Mouse (Mus musculus): ENCODE results near the gene Cyp2j5. TPM values are rescaled to one million over a fixed set of nuclear protein-coding genes. Genes with fewer than 3 reads are reported as not detected.

Gene Cyp2j5
- polyA plus RNA-seq (2015; fragmentation: Nextera tagmentation; extraction: Ambion mirVana), result not detected in 2 replicates

DNA sequence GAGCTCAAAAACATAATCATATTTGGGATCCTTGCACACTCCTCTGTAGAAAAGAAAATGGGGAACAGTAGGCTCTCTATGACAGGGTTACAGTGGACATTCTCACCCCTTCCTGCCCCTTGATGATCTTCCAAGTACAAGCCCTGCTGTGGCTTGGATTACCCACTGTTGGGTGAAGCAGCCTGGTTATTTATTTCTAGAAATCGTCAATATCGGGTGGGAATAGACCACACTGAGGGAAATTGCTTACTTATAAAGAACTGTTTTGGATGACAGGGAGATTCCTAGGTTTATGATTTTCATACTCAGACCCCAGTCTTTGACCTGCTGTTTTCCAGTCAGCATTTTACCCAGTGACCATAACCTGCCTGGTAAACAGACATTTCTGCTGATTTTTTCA, at the start of gene Cyp2j5:
TSS of gene Cyp2j5 (minus strand) at position 164 of the 400 bp plus-strand sequence.

DNA sequence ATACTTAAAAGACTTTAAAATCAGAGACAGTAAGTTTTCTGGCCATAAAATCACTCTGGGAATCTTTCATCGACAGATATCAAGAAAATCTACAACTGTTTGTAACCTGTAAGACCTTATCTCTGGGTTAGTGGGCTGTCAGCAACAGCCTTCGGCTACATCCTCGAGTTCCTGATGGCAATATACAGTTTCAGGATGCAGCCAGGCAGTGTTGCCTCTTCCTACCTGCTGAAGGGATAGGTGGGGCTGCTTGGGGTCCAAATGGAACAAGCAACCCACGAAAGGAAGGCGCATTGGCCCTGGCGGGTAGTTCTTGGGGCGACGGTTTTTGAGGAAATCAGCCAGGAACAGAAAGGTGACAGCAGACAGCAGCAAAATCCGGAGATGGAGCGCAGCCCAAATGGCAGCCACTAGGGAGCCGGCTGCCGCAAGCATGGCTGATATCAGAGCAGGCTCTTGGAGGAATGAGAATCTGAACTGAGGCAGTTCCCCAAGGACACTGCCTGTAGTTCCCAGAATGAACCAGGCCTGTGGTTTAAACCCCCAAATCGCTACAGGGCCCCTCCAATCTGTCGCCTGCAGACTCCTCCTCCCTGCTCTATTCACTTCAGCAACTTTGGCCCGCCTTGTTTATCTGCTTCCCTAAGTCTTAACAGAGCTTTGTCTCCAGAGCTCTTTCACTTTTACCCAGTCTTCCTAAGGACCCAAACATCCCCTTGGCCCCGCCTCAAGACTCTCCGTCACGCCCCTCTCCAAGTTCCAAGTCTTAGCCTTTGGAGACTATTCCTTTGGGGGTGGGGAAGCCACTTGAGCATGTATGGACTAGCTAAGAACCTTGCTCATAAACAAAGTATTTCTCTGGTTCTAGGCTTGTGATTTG, 72.8 kb downstream of the Cyp2j5 start, which contains the start of gene Cyp2j9:
TSS of gene Cyp2j9 (minus strand) at position 668 of the 880 bp plus-strand sequence.

Other genes starting within 250 kb of the Cyp2j5 start
- not detected in 2 replicates for gene Cyp2j8, start 156.8 kb downstream of the Cyp2j5 start, polyA plus RNA-seq (2015; fragmentation: Nextera tagmentation; extraction: Ambion mirVana)
- 1.3 and 2.0 TPM in 2 replicates for gene Cyp2j6, start 110.5 kb downstream of the Cyp2j5 start, polyA plus RNA-seq (2015; fragmentation: Nextera tagmentation; extraction: Ambion mirVana)
- gene Cyp2j9, start 72.6 kb downstream of the Cyp2j5 start, polyA plus RNA-seq (2015; fragmentation: Nextera tagmentation; extraction: Ambion mirVana), result 1.6 and 2.0 TPM in 2 replicates
- gene Gm12695, start 121.0 kb upstream of the Cyp2j5 start, polyA plus RNA-seq (2015; fragmentation: Nextera tagmentation; extraction: Ambion mirVana), result not detected in 2 replicates

Measured in spleen, postnatal 0 days (tissue).